Mouse (Mus musculus) erythroblast, embryonic 14.5 days (primary cell): ENCODE results near the gene Casp9. TPM values are rescaled to one million over a fixed set of nuclear protein-coding genes. Genes with fewer than 3 reads are reported as not detected.

Experiments
- H3K27me3 ChIP-seq: 2 replicates; pipeline ENCODE4 v1.6.1; 2012; ENCODE audit warnings: inconsistent platforms; ENCODE audit not compliant: control insufficient read depth
- H3K36me3 ChIP-seq: 2 replicates; pipeline ENCODE4 v1.6.1; 2012; ENCODE audit warnings: mild to moderate bottlenecking, inconsistent platforms; ENCODE audit not compliant: control insufficient read depth
- H3K4me1 ChIP-seq: 2 replicates; pipeline ENCODE4 v1.6.1; 2012; ENCODE audit warnings: inconsistent platforms; ENCODE audit not compliant: control insufficient read depth
- H3K4me3 ChIP-seq: replicated peaks from 2 replicates; pipeline ENCODE3; 2012; ENCODE audit warnings: moderate library complexity, mild to moderate bottlenecking, inconsistent platforms
- H3K9me3 ChIP-seq: 2 replicates; pipeline ENCODE4 v1.6.1; 2012; ENCODE audit warnings: low read length, inconsistent platforms, mixed read lengths; ENCODE audit not compliant: control insufficient read depth
- GATA1 ChIP-seq: IDR thresholded peaks from 2 replicates; pipeline ENCODE4 v1.6.1; 2012; ENCODE audit warnings: low read length, inconsistent platforms, mixed read lengths
- TAL1 ChIP-seq: IDR thresholded peaks from 3 replicates; pipeline ENCODE4 v1.6.1; 2012; ENCODE audit warnings: low read length, inconsistent platforms, mixed read lengths
- polyA plus RNA-seq: library from polyadenylated mRNA; stranded (reverse); fragments of >175 nt; gene quantifications from 2 replicates; pipeline ENCODE4 v1.2.3, GENCODE M21; 2012

Gene Casp9
- polyA plus RNA-seq, 1 experiment = 2.3 TPM

DNA sequence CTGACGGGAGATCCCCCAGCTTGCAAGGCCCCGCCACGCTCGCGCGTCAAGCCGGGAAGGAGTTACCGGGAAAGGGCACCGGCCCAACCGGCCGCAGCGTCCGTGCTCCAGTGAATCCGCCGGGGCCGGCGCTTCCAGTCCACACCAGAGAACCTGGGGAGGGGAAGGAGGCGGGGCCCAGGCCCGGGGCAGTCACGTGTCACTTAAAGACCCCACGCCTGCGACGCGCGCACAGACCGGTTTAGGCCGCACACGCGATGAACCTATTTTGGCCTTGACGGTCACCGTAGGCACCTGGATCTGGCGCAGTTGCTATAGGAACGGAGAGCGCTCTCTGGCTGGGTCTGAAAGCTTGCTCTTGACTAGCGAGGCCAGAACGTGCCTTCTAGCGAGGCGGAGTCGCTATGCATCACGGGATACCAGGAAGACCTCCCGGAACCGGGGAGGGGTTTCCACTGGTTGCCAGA lies 2.9 kb upstream of the Casp9 start, which contains the start of gene Dnajc16:
Dnajc16 (minus strand) TSS at position 408 of the 467 bp plus-strand sequence.
- Histone ChIP-seq H3K27me3 (no peaks in the 10 kb centered on the region), H3K9me3 (no peaks in the 10 kb centered on the region), H3K4me1 (peaks cover 67% of the 10 kb centered on the region), H3K4me3 (peak within 1 kb of the TSS; percentile 76), H3K36me3 (peaks cover 40% of the 10 kb centered on the region)
- no peak for TF ChIP-seq GATA1
- TF ChIP-seq TAL1 = no peak

DNA sequence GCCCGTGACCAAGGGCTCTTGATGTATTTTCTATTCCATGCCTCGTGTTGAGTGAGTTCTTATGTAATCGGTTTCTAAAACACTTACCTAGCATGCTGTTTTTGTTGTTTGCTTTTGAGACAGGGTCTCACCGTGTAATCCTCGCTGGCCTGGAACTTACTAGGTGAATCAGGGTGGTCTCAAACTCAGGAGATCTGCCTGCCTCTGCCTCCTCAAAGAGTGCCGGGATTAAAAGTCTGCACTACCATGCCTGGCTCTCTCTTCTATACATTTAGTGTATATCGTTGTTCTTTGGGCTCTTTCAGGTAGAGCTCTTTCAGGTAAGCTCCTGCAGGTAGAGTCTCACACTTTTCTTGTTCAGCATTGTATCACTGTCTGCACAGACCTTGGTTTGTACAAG lies 1.9 kb upstream of the Casp9 start:
- peak overlapping the region; percentile 76 for H3K4me3 ChIP-seq
- H3K9me3 ChIP-seq = no peaks in the 10 kb centered on the region
- peaks cover 39% of the 10 kb centered on the region for H3K36me3 ChIP-seq
- H3K27me3 ChIP-seq = no peaks in the 10 kb centered on the region
- peaks cover 73% of the 10 kb centered on the region for H3K4me1 ChIP-seq
- no peak for TF ChIP-seq GATA1
- TF ChIP-seq TAL1 = no peak

- TF ChIP-seq GATA1 = no peak
- TF ChIP-seq TAL1 = no peak
- Histone ChIP-seq H3K27me3 (no peaks in the 10 kb centered on the region), H3K4me1 (peaks cover 73% of the 10 kb centered on the region), H3K9me3 (no peaks in the 10 kb centered on the region), H3K4me3 (no peak overlapping the region), H3K36me3 (peaks cover 39% of the 10 kb centered on the region)
Measured at GRCm38 (mm10) chr4:141791951-141792350, 1.5 kb upstream of the Casp9 start.

DNA sequence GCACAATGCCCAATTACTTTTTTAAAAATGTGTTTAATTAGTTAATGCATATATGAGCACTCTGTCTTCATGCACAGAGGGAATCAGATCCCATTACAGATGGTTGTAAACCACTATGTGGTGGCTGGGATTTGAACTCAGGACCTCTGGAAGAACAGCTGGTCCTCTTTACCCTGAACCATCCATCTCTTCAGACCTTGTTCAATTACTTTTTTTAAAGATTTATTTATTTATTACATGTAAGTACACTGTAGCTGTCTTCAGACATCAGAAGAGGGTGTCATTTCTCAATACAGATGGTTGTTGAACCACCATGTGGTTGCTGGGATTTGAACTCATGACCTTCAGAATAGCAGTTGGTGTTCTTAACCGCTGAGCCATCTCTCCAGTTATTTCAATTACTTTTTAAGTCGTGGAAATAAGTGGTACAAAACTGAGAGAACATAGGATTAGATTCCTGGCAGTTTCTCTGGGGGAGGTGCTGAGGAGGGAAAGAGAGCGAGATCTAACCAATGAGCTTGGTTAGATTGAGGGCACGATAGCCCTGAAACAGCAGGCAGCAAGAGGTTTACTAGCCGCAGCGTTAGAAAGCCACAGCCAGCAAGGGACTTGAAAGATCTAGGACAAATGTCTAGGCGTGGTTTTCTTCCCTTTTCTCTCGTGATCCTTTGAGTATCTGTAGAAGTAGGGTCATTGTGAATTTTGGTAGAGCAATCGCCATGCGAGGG lies 694 bp upstream of the Casp9 start:
- Histone ChIP-seq H3K27me3 (no peaks in the 10 kb centered on the region), H3K4me1 (peaks cover 77% of the 10 kb centered on the region), H3K9me3 (no peaks in the 10 kb centered on the region), H3K36me3 (peaks cover 39% of the 10 kb centered on the region), H3K4me3 (peak overlapping the region; percentile 92)
- TF ChIP-seq GATA1 (peak; percentile 76), TAL1 (no peak)

- Histone ChIP-seq H3K4me3 (peak overlapping the region; percentile 92), H3K36me3 (peaks cover 42% of the 10 kb centered on the region), H3K4me1 (peaks cover 71% of the 10 kb centered on the region), H3K27me3 (no peaks in the 10 kb centered on the region), H3K9me3 (peaks cover 3% of the 10 kb centered on the region)
- no peak for TF ChIP-seq GATA1
- no peak for TF ChIP-seq TAL1
Measured at GRCm38 (mm10) chr4:141794152-141794535, 732 bp downstream of the Casp9 start.

DNA sequence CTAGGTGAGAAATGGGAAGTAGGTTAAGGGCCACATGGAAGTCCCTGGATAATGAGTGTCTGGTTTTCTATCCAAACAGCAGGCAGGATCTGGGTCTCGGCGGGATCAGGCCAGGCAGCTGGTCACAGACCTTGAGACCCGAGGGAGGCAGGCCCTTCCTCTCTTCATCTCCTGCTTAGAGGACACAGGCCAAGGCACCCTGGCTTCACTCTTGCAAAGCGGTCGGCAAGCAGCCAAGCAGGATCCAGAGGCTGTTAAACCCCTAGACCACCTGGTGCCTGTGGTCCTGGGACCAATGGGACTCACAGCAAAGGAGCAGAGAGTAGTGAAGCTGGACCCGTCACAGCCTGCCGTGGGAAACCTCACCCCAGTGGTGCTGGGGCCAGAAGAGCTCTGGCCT lies 2.9 kb downstream of the Casp9 start:
- H3K4me1 ChIP-seq = peaks cover 52% of the 10 kb centered on the region
- H3K36me3 ChIP-seq = peaks cover 43% of the 10 kb centered on the region
- no peak overlapping the region for H3K4me3 ChIP-seq
- no peak for TF ChIP-seq GATA1
- no peak for TF ChIP-seq TAL1
- no peaks in the 10 kb centered on the region for H3K27me3 ChIP-seq
- H3K9me3 ChIP-seq = peaks cover 3% of the 10 kb centered on the region

GRCm38 (mm10) chr4:141796954-141797353 lies 3.5 kb downstream of the Casp9 start:
- Histone ChIP-seq H3K9me3 (peaks cover 3% of the 10 kb centered on the region), H3K27me3 (no peaks in the 10 kb centered on the region), H3K4me3 (no peak overlapping the region), H3K36me3 (peaks cover 43% of the 10 kb centered on the region), H3K4me1 (peaks cover 46% of the 10 kb centered on the region)
- TF ChIP-seq TAL1 = no peak

GRCm38 (mm10) chr4:141797545-141797944 lies 4.1 kb downstream of the Casp9 start:
- TF ChIP-seq TAL1 (no peak), GATA1 (no peak)
- no peak overlapping the region for H3K4me3 ChIP-seq
- H3K36me3 ChIP-seq = peaks cover 44% of the 10 kb centered on the region
- peaks cover 40% of the 10 kb centered on the region for H3K4me1 ChIP-seq
- H3K9me3 ChIP-seq = peaks cover 3% of the 10 kb centered on the region
- no peaks in the 10 kb centered on the region for H3K27me3 ChIP-seq

DNA sequence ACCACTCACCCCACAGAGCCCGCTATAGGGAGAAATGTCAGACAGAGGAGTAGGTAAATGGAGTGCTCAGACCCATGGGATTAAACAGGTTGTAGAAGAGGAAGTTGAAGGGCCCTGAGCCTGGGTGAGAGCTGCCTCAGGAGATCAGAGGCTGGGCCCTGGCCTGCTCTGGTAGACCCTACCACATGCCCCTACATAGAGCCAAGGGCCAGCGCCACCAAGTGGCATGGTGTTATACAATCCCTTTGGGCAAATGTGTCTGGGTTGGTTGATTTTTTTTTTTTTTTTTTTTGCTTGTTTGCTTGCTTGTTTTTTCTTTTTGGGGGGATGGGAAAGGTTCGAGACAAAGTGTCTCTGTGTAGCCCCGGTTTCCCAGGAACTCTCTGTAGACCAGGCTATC lies 10.7 kb downstream of the Casp9 start:
- H3K4me3 ChIP-seq = no peak overlapping the region
- H3K27me3 ChIP-seq = no peaks in the 10 kb centered on the region
- H3K36me3 ChIP-seq = peaks cover 68% of the 10 kb centered on the region
- peaks cover 6% of the 10 kb centered on the region; the same call in 1 of the 2 replicates for H3K9me3 ChIP-seq
- TF ChIP-seq GATA1 = no peak
- no peak for TF ChIP-seq TAL1
- peaks cover 2% of the 10 kb centered on the region; the same call in 1 of the 2 replicates for H3K4me1 ChIP-seq

DNA sequence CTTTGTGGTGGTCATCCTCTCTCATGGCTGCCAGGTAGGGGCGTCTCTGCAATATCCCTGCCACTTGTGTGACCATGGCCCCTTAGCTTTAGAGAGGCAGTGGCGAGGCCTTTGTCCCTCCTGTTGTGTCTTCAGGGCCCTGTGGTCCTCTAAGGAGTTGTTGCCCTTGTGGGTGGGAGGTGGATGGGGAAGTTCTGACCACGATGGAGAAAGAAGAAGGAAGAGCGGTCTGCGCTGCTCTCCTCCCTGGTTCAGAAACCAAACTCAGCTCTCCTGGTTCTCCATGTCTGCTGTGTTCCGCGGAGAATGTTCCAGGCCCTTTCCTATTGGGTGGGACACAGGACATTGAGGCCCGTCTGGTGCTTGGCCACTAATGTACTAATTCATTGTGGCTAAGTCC lies 12.5 kb downstream of the Casp9 start:
- H3K9me3 ChIP-seq = peaks cover 6% of the 10 kb centered on the region; the same call in 1 of the 2 replicates
- H3K27me3 ChIP-seq = no peaks in the 10 kb centered on the region
- peaks cover 2% of the 10 kb centered on the region; the same call in 1 of the 2 replicates for H3K4me1 ChIP-seq
- H3K4me3 ChIP-seq = no peak overlapping the region
- H3K36me3 ChIP-seq = peaks cover 84% of the 10 kb centered on the region
- no peak for TF ChIP-seq TAL1
- TF ChIP-seq GATA1 = no peak
